Mouse (Mus musculus) lung, postnatal 0 days (tissue): Measurements from ENCODE around the gene Klhl13. TPM values are rescaled to one million over a fixed set of nuclear protein-coding genes. Genes with fewer than 3 reads are reported as not detected.

ENCODE experiments used
- ATAC-seq: fragments of 200-750 bp; cut with Nextera tagmentation; 2 replicates; pipeline ENCODE4 v1.8.0; 2017; ENCODE audit warnings: moderate library complexity
- DNase-seq: peaks from one replicate; pipeline ENCODE4 v3.0.0-alpha.2; 2016; ENCODE audit warnings: low spot score
- H3K27ac ChIP-seq: fragments of 300-500 bp; sonication (generic); 2 replicates; pipeline ENCODE4 v1.5.1; 2014; ENCODE audit warnings: antibody characterized with exemption, mild to moderate bottlenecking, low read length, mixed read lengths
- H3K27me3 ChIP-seq: fragments of 300-500 bp; sonication (generic); replicated peaks from 2 replicates; pipeline ENCODE4 v1.6.1; 2014; ENCODE audit warnings: low read length, mixed read lengths; ENCODE audit not compliant: insufficient read depth
- H3K36me3 ChIP-seq: fragments of 300-500 bp; sonication (generic); 2 replicates; pipeline ENCODE4 v1.6.1; 2014; ENCODE audit warnings: low read length, mixed read lengths; ENCODE audit not compliant: insufficient read depth
- H3K4me1 ChIP-seq: fragments of 300-500 bp; sonication (generic); 2 replicates; pipeline ENCODE4 v1.6.1; 2014; ENCODE audit warnings: antibody characterized with exemption, low read depth, low read length, mixed read lengths; ENCODE audit not compliant: insufficient read depth
- H3K4me2 ChIP-seq: fragments of 300-500 bp; sonication (generic); replicated peaks from 2 replicates; pipeline ENCODE4 v1.6.1; 2014; ENCODE audit warnings: low read depth, mild to moderate bottlenecking, low read length, moderate library complexity, mixed read lengths
- H3K4me3 ChIP-seq: fragments of 300-500 bp; sonication (generic); 2 replicates; pipeline ENCODE4 v1.5.1; 2014; ENCODE audit warnings: low read depth, low read length
- H3K9ac ChIP-seq: fragments of 300-500 bp; sonication (generic); replicated peaks from 2 replicates; pipeline ENCODE4 v1.6.1; 2014; ENCODE audit warnings: low read depth, mild to moderate bottlenecking
- H3K9me3 ChIP-seq: fragments of 300-500 bp; sonication (generic); 2 replicates; pipeline ENCODE4 v1.6.1; 2016; ENCODE audit warnings: low read length, mixed read lengths
- CTCF ChIP-seq: IDR thresholded peaks from 2 replicates; pipeline ENCODE4 v1.5.1; 2016; ENCODE audit warnings: antibody characterized with exemption, mild to moderate bottlenecking
- EP300 ChIP-seq: IDR thresholded peaks from 2 replicates; pipeline ENCODE4 v1.6.1; 2016; ENCODE audit warnings: antibody characterized with exemption, mild to moderate bottlenecking, control low read depth
- polyA plus RNA-seq: library from polyadenylated mRNA; unstranded; fragments of >200 nt; fragmentation: Nextera tagmentation; extraction: Ambion mirVana; gene quantifications from 2 replicates; pipeline ENCODE4 v1.2.1, GENCODE M21; 2015

The Klhl13 gene
- polyA plus RNA-seq, 1 experiment from 2014 or later, result 18.2 TPM

DNA sequence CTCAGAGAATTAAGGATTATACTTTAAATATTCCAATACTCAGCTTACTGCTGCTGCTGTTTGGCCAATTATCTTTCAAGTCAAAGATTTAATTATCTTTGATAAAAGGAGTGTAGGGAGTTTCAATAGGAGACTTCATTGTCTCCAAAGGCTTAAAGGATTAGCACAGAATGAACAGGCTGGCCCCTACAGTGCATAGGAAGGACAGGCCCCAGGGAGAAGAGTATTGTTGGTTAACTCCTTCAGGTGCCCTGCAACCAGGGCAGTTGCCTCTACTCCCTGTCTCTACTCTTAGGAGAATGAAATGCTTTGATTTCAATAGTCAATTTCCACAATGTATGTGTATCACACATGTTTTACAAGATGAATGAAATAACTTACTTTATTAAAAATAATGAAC lies 116.1 kb downstream of the Klhl13 start:
- ATAC-seq (no peak), DNase-seq (no peak)
- Histone ChIP-seq H3K4me1 (no peaks in the 10 kb centered on the region), H3K9me3 (no peaks in the 10 kb centered on the region), H3K4me2 (no peak overlapping the region), H3K9ac (no peak overlapping the region), H3K27ac (no peak overlapping the region), H3K4me3 (no peak overlapping the region), H3K27me3 (no peaks in the 10 kb centered on the region), H3K36me3 (no peaks in the 10 kb centered on the region)
- no peak for TF ChIP-seq EP300
- TF ChIP-seq CTCF, result no peak
